Mouse (Mus musculus) hindbrain, embryonic 11.5 days (tissue): ENCODE measurements at regions not wholly inside any gene's neighbourhood (a gene's known extent, or its start where the extent isn't known, plus 50 kb on each side); places are given as distances from the start of the nearest gene placed in this dataset.

Source experiments
- ATAC-seq: fragments of 200-750 bp; cut with Nextera tagmentation; 2 replicates; pipeline ENCODE4 v1.8.0; 2017; ENCODE audit warnings: mild to moderate bottlenecking, moderate TSS enrichment, moderate library complexity; ENCODE audit not compliant: low FRiP score
- DNase-seq: peaks from one replicate; pipeline ENCODE4 v3.0.0-alpha.2; 2015; ENCODE audit warnings: low spot score
- H3K27ac ChIP-seq: fragments of 300-500 bp; sonication (generic); 2 replicates; pipeline ENCODE4 v1.5.1; 2014; ENCODE audit warnings: mild to moderate bottlenecking, low read depth, low read length
- H3K27me3 ChIP-seq: fragments of 300-500 bp; sonication (generic); 2 replicates; pipeline ENCODE4 v1.6.1; 2014; ENCODE audit warnings: mild to moderate bottlenecking, low read length, moderate library complexity, mixed read lengths; ENCODE audit not compliant: control insufficient read depth, insufficient read depth
- H3K36me3 ChIP-seq: fragments of 300-500 bp; sonication (generic); 2 replicates; pipeline ENCODE4 v1.6.1; 2014; ENCODE audit warnings: mild to moderate bottlenecking, low read length, moderate library complexity, mixed read lengths; ENCODE audit not compliant: control insufficient read depth, insufficient read depth
- H3K4me1 ChIP-seq: fragments of 300-500 bp; sonication (generic); replicated peaks from 2 replicates; pipeline ENCODE4 v1.6.1; 2014; ENCODE audit warnings: low read length, mixed read lengths; ENCODE audit not compliant: control insufficient read depth, insufficient read depth
- H3K4me2 ChIP-seq: fragments of 300-500 bp; sonication (generic); replicated peaks from 2 replicates; pipeline ENCODE4 v1.6.1; 2014; ENCODE audit warnings: mild to moderate bottlenecking, low read depth, low read length
- H3K4me3 ChIP-seq: fragments of 300-500 bp; sonication (generic); 2 replicates; pipeline ENCODE4 v1.5.1; 2014; ENCODE audit warnings: low read depth, low read length
- H3K9ac ChIP-seq: fragments of 300-500 bp; sonication (generic); 2 replicates; pipeline ENCODE4 v1.6.1; 2014; ENCODE audit warnings: low read depth, low read length
- H3K9me3 ChIP-seq: fragments of 300-500 bp; sonication (generic); 2 replicates; pipeline ENCODE4 v1.6.1; 2016; ENCODE audit warnings: low read length; ENCODE audit not compliant: control insufficient read depth
- whole genome bisulfite sequencing: fragments of 180-500 bp; shearing (Covaris S2); extraction: QIAGEN DNeasy Blood & Tissue Kit; methylation state at CpG from one replicate; pipeline ENCODE4 v1.1.7; 2014; 5-methylcytosine and 5-hydroxymethylcytosine counted together

GRCm38 (mm10) chr6:93285796-93286195 is 342.5 kb upstream of the Adamts9 start:
- Histone ChIP-seq H3K4me1 (no peaks in the 10 kb centered on the region), H3K36me3 (no peaks in the 10 kb centered on the region), H3K9ac (no peak overlapping the region), H3K9me3 (no peaks in the 10 kb centered on the region), H3K4me2 (no peak overlapping the region), H3K27me3 (no peaks in the 10 kb centered on the region), H3K4me3 (no peak overlapping the region), H3K27ac (no peak overlapping the region)
- 89% methylated on average over 2 of the region's 2 CpGs for WGBS
- DNase-seq (no peak), ATAC-seq (no peak)

GRCm38 (mm10) chr6:93281530-93281929 is 338.2 kb upstream of the Adamts9 start:
- Histone ChIP-seq H3K27me3 (no peaks in the 10 kb centered on the region), H3K27ac (no peak overlapping the region), H3K4me3 (no peak overlapping the region), H3K4me2 (no peak overlapping the region), H3K9ac (no peak overlapping the region), H3K9me3 (no peaks in the 10 kb centered on the region), H3K4me1 (no peaks in the 10 kb centered on the region), H3K36me3 (no peaks in the 10 kb centered on the region)
- ATAC-seq: no peak
- 93% methylated on average over 1 of the region's 1 CpGs for WGBS
- DNase-seq: no peak

- Histone ChIP-seq H3K9me3 (no peaks in the 10 kb centered on the region), H3K27ac (no peak overlapping the region), H3K27me3 (no peaks in the 10 kb centered on the region), H3K4me1 (no peaks in the 10 kb centered on the region), H3K9ac (no peak overlapping the region), H3K4me2 (no peak overlapping the region), H3K4me3 (no peak overlapping the region), H3K36me3 (no peaks in the 10 kb centered on the region)
- no peak for ATAC-seq
- WGBS: 75% methylated on average over 12 of the region's 12 CpGs
- no peak for DNase-seq
Measured at GRCm38 (mm10) chr6:93273917-93274513, 330.7 kb upstream of the Adamts9 start.

DNA sequence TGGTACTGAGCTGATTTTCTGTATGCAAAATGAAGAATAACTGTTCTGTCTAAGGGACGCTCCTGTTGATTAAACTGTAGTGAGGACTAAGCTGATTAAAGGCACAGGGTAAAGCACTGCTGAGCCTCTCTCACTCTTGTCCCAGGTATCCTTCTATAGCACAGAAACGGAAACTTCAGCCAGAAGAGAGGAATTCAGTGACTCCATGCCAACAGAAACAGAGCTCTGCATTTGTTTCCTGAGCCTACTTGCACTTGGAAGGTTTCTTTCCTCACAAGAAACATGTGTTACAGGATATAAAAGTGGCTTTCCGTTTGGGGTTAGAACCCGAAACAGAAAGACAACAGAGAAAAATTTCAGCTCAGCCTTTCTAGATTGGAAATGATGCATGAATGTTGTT is 328.9 kb upstream of the Adamts9 start:
- H3K27me3 ChIP-seq: no peaks in the 10 kb centered on the region
- no peak overlapping the region for H3K4me2 ChIP-seq
- H3K4me1 ChIP-seq: no peaks in the 10 kb centered on the region
- DNase-seq: no peak
- 69% methylated on average over 4 of the region's 4 CpGs for WGBS
- ATAC-seq: no peak
- H3K36me3 ChIP-seq: no peaks in the 10 kb centered on the region
- H3K9ac ChIP-seq: no peak overlapping the region
- no peaks in the 10 kb centered on the region for H3K9me3 ChIP-seq
- no peak overlapping the region for H3K27ac ChIP-seq
- H3K4me3 ChIP-seq: no peak overlapping the region

GRCm38 (mm10) chr6:93266826-93267225 is 323.5 kb upstream of the Adamts9 start:
- no peak overlapping the region for H3K9ac ChIP-seq
- H3K4me2 ChIP-seq: no peak overlapping the region
- H3K36me3 ChIP-seq: no peaks in the 10 kb centered on the region
- no peak overlapping the region for H3K27ac ChIP-seq
- WGBS: 87% methylated on average over 5 of the region's 5 CpGs
- ATAC-seq (no peak), DNase-seq (no peak)
- H3K4me3 ChIP-seq: no peak overlapping the region
- H3K4me1 ChIP-seq: no peaks in the 10 kb centered on the region
- no peaks in the 10 kb centered on the region for H3K9me3 ChIP-seq
- H3K27me3 ChIP-seq: no peaks in the 10 kb centered on the region

GRCm38 (mm10) chr6:93265164-93265563 is 321.9 kb upstream of the Adamts9 start:
- Histone ChIP-seq H3K4me3 (no peak overlapping the region), H3K9me3 (no peaks in the 10 kb centered on the region), H3K4me1 (no peaks in the 10 kb centered on the region), H3K27me3 (no peaks in the 10 kb centered on the region), H3K4me2 (no peak overlapping the region), H3K36me3 (no peaks in the 10 kb centered on the region), H3K9ac (no peak overlapping the region), H3K27ac (no peak overlapping the region)
- 88% methylated on average over 2 of the region's 2 CpGs for WGBS
- DNase-seq: no peak
- ATAC-seq: no peak

GRCm38 (mm10) chr6:93260827-93261226 is 317.5 kb upstream of the Adamts9 start:
- DNase-seq: no peak
- ATAC-seq: no peak
- Histone ChIP-seq H3K27ac (no peak overlapping the region), H3K36me3 (no peaks in the 10 kb centered on the region), H3K4me2 (no peak overlapping the region), H3K9me3 (no peaks in the 10 kb centered on the region), H3K9ac (no peak overlapping the region), H3K27me3 (no peaks in the 10 kb centered on the region), H3K4me1 (no peaks in the 10 kb centered on the region), H3K4me3 (no peak overlapping the region)
- WGBS: 85% methylated on average over 4 of the region's 4 CpGs

GRCm38 (mm10) chr6:93257130-93257841 is 314.0 kb upstream of the Adamts9 start:
- H3K4me1 ChIP-seq: no peaks in the 10 kb centered on the region
- H3K36me3 ChIP-seq: no peaks in the 10 kb centered on the region
- ATAC-seq (no peak), DNase-seq (no peak)
- no peak overlapping the region for H3K4me2 ChIP-seq
- H3K9ac ChIP-seq: no peak overlapping the region
- no peaks in the 10 kb centered on the region for H3K9me3 ChIP-seq
- no peaks in the 10 kb centered on the region for H3K27me3 ChIP-seq
- no peak overlapping the region for H3K27ac ChIP-seq
- WGBS: 85% methylated on average over 5 of the region's 5 CpGs
- no peak overlapping the region for H3K4me3 ChIP-seq

DNA sequence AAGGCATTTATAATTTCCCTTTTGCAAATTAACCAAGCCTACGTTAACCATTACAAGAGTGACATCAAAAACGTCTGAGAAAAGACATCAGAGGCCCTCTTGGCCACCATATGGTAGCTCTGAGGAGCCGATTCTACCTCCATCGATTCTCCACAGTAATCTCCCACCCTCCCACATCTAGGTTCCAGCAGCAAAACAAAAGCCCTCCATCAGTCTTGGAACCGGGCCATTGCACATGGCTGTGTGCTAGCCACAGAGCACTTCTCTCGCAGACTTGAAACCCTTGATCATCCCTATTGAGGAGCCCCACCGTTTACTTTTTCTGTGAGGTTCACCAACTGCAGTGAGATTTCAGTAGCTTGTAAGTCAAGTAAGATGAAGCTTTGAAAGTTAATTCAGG is 310.5 kb upstream of the Adamts9 start:
- H3K9ac ChIP-seq: no peak overlapping the region
- H3K4me1 ChIP-seq: no peaks in the 10 kb centered on the region
- H3K27me3 ChIP-seq: no peaks in the 10 kb centered on the region
- DNase-seq (no peak), ATAC-seq (no peak)
- WGBS: 82% methylated on average over 7 of the region's 7 CpGs
- no peaks in the 10 kb centered on the region for H3K36me3 ChIP-seq
- no peak overlapping the region for H3K27ac ChIP-seq
- no peak overlapping the region for H3K4me2 ChIP-seq
- no peaks in the 10 kb centered on the region for H3K9me3 ChIP-seq
- no peak overlapping the region for H3K4me3 ChIP-seq
